Mouse (Mus musculus): ENCODE data around the gene Bpifb1.
"Not testable (repeated sequence)": the region's sequence is repeated elsewhere in the genome, so short reads cannot be mapped to it uniquely, and the experiment has no call there.

Bpifb1 gene

GRCm38 (mm10) chr2:154211121-154211520 lies 20.5 kb downstream of the Bpifb1 start:
- no peak for DNase-seq (ENCODE audit: low read depth in 1 of 2, low spot score in 2 of 2)

- DNase-seq (ENCODE audit: low read depth in 1 of 2, low spot score in 2 of 2): no peak
Measured at GRCm38 (mm10) chr2:154211881-154212280, 21.3 kb downstream of the Bpifb1 start.

GRCm38 (mm10) chr2:154215191-154215590 lies 24.6 kb downstream of the Bpifb1 start:
- DNase-seq (ENCODE audit: low read depth in 1 of 2, low spot score in 2 of 2): peak in 1 of 2 experiments; percentile 27

DNA sequence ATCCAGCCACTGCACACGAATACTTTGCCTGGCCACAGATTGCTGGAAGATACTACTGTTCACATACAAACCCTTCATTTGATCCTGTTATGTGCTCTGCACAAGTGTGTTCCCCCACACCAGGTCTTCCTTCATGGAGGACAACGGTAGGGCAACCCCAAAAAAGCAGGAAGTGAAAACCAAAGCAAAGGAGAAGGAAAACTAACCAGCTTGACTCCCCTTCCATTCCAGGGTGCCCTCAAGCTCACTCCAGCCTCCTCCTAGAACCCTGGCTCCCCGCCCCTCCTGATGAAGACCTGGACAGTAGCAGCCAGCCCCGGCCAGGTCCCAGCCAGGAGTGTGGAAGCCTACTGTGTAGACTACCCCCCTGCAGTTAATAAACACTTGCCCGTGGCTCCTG lies 29.3 kb downstream of the Bpifb1 start:
- no peak for DNase-seq (ENCODE audit: low read depth in 1 of 2, low spot score in 2 of 2)

GRCm38 (mm10) chr2:154223265-154223916 lies 32.8 kb downstream of the Bpifb1 start, which contains the start of gene Bpifb5:
TSS of gene Bpifb5 (plus strand) at chr2:154223742.
- DNase-seq (ENCODE audit: low read depth in 1 of 2, low spot score in 2 of 2): no peak

DNA sequence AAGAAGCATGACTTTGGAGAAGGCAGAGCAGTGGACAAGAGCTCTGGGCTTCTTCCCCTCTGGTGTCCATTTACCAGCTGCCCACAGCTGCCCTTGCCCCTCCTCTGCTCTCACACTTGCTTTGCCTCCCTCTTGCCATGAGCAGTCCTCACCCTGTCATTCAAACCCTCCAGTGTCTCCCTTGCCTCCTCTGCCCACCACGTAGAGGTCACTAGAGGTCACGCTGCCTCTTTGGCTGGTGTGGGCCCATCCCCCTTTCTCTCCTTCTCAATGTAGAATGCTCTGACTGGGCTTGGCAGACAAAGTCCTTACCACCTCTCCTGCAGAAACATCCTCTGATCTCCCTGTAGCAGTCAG lies 33.3 kb downstream of the Bpifb1 start:
- DNase-seq (ENCODE audit: low read depth in 1 of 2, low spot score in 2 of 2): no peak

GRCm38 (mm10) chr2:154226991-154227390 lies 36.4 kb downstream of the Bpifb1 start:
- no peak for DNase-seq (ENCODE audit: low read depth in 1 of 2, low spot score in 2 of 2)

DNA sequence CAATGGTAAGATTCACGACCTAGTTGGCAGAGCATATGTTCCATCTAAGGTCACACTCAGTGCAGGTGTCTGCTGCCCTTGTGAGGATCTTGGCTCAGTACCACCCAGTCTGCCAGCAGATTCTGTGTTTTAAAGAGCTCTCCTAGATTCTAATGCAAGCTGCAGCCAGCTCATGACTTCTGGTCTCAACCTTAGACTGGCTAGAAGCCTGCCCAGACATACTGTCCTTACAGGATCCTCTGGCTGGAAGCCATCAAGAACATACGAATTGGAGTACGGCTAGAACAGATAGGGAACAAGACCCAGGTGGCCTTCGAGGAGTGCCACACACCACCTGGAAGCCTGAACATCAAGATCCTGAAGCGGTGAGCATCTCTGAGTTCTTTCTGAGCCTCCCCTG lies 37.2 kb downstream of the Bpifb1 start:
- DNase-seq (ENCODE audit: low read depth in 1 of 2, low spot score in 2 of 2): no peak

DNA sequence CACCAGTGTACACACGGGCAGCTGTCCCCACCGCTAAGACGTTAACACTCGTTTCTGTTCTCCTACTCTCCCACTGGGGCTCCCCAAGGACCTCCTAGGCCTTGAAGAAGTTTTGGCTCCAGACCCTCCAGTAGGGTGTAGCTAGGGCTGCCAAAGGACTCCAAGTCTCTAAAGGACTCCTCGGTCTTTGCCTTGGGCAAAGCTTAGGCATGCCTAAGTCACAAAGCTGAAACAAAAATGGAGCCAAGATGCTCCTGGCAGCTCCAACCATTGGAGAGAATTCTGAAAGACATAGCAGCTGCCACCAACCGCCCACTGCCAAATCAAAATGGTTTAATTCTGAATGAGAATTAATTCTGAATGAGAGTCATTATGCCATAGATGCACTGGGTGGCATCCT lies 42.8 kb downstream of the Bpifb1 start:
- DNase-seq (ENCODE audit: low read depth in 1 of 2, low spot score in 2 of 2): no peak

DNA sequence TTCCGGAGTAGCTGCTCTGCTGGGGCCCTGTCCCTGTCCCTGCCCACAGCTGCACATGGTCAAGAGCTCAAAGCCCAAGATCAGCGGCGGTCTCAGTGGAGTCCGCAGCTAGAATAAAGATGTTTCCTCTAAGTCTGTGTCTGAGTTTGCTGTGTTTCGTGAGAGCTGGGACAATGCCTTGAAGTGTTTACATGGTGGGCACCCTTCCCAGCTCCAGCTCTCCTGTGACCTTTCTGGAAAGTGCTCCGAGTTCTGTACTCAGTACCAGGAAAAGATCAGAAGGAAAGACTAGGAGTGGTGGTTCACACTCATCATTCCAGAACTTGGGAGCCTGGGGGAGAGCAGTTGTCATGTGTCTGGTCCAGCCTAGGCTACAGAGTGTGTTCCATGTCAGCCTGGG lies 50.2 kb downstream of the Bpifb1 start:
- DNase-seq (ENCODE audit: low read depth in 1 of 2, low spot score in 2 of 2): no peak

- DNase-seq (ENCODE audit: low read depth in 1 of 2, low spot score in 2 of 2): not testable (repeated sequence)
Measured at GRCm38 (mm10) chr2:154242726-154243125, 52.1 kb downstream of the Bpifb1 start.

DNA sequence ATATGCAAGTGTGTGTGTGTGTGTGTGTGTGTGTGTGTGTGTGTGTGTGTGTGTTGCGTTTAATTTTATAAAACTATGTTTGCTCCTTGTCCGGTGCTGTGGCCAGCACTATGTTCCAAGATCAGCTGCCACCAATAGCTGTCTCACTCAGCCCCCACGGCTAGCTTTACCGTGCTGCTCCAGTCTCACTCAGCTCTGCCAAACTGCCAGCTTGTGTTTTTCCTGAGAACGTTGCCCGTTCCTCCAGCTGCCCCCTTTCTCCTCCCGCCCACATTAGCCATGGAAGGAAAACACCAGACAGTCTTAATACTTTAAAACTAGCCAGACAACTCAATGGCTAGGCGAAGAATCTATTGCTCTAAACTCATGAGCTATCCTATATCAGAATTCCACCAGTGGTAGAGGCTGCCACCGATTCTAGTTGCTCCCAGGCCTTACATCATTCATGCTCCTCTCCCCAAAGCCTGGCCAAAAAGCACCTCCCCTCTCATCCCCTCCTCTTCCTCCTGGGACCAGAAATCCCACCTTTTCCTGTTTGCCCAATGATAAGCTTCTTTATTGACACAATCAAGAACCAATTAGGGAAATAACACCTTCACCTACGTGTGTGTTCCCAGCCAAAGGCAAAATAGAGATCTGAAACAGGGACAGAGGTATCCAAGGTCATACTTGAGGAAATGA lies 52.9 kb downstream of the Bpifb1 start:
- no peak for DNase-seq (ENCODE audit: low read depth in 1 of 2, low spot score in 2 of 2)

- no peak for DNase-seq (ENCODE audit: low read depth in 1 of 2, low spot score in 2 of 2)
Measured at GRCm38 (mm10) chr2:154245322-154245721, 54.7 kb downstream of the Bpifb1 start.

GRCm38 (mm10) chr2:154255254-154255653 lies 64.6 kb downstream of the Bpifb1 start:
- DNase-seq (ENCODE audit: low read depth in 1 of 2, low spot score in 2 of 2): not testable (repeated sequence)

DNA sequence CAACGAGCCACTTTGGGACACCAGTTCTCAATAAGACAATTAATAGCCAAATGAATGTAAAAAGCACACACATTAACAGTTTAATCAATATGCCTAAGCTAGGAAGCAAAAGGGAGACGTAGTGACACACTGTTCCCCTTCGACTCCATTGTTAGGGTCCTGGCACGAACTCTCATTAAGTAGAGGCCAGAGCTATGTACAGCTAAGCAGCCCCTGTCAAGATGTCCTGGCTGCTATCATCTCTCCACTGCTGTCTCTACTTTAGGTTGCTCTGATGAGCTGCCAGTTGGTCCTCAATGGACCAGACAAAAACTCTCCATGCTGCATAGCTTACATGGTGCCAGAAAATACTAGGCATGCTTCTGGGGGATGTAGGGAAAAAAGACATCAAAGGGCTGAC lies 65.2 kb downstream of the Bpifb1 start:
- no peak for DNase-seq (ENCODE audit: low read depth in 1 of 2, low spot score in 2 of 2)

- DNase-seq (ENCODE audit: low read depth in 1 of 2, low spot score in 2 of 2): not testable (repeated sequence)
Measured at GRCm38 (mm10) chr2:154257554-154257953, 66.9 kb downstream of the Bpifb1 start, which contains the start of gene Bpifb9a. TSS of gene Bpifb9a (plus strand) at chr2:154257854.

- not testable (repeated sequence) for DNase-seq (ENCODE audit: low read depth in 1 of 2, low spot score in 2 of 2)
Measured at GRCm38 (mm10) chr2:154264397-154264796, 73.8 kb downstream of the Bpifb1 start.
